Mouse (Mus musculus) urinary bladder, postnatal 25 days (tissue): ENCODE measurements at regions not wholly inside any gene's neighbourhood (a gene's known extent, or its start where the extent isn't known, plus 50 kb on each side); places are given as distances from the start of the nearest gene placed in this dataset.

ENCODE experiments used
- DNase-seq: peaks from one replicate; pipeline ENCODE4 v3.0.0; 2022; ENCODE audit warnings: low spot score

GRCm38 (mm10) chr11:7348601-7349000, 134.9 kb upstream of the Igfbp3 start:
- DNase-seq = no peak

GRCm38 (mm10) chr11:7337826-7338225, 124.1 kb upstream of the Igfbp3 start:
- DNase-seq = no peak

GRCm38 (mm10) chr11:7317409-7317970, 103.8 kb upstream of the Igfbp3 start:
- no peak for DNase-seq

GRCm38 (mm10) chr11:7296252-7296651, 82.5 kb upstream of the Igfbp3 start:
- DNase-seq = no peak

- no peak for DNase-seq
Measured at GRCm38 (mm10) chr11:7289242-7289938, 75.7 kb upstream of the Igfbp3 start.

- DNase-seq = no peak
Measured at GRCm38 (mm10) chr11:7284836-7285490, 71.2 kb upstream of the Igfbp3 start.

- DNase-seq = no peak
Measured at GRCm38 (mm10) chr11:7282981-7283380, 69.3 kb upstream of the Igfbp3 start.

- no peak for DNase-seq
Measured at GRCm38 (mm10) chr11:7282188-7282587, 68.5 kb upstream of the Igfbp3 start.

- no peak for DNase-seq
Measured at GRCm38 (mm10) chr11:7281656-7282055, 67.9 kb upstream of the Igfbp3 start.

GRCm38 (mm10) chr11:7279891-7280290, 66.2 kb upstream of the Igfbp3 start:
- no peak for DNase-seq

GRCm38 (mm10) chr11:7272543-7272942, 58.8 kb upstream of the Igfbp3 start:
- no peak for DNase-seq

GRCm38 (mm10) chr11:7270916-7271315, 57.2 kb upstream of the Igfbp3 start:
- no peak for DNase-seq

- no peak for DNase-seq
Measured at GRCm38 (mm10) chr11:7263971-7264370, 50.2 kb upstream of the Igfbp3 start.
